Mouse (Mus musculus): ENCODE results near the gene Zfp993. TPM values are rescaled to one million over a fixed set of nuclear protein-coding genes. Genes with fewer than 3 reads are reported as not detected.
"Not testable (repeated sequence)": the region's sequence is repeated elsewhere in the genome, so short reads cannot be mapped to it uniquely, and the experiment has no call there.

Gene Zfp993
- 0.69 and 1.1 TPM in 2 replicates for polyA plus RNA-seq (2015; fragmentation: Nextera tagmentation; extraction: Ambion mirVana)

DNA sequence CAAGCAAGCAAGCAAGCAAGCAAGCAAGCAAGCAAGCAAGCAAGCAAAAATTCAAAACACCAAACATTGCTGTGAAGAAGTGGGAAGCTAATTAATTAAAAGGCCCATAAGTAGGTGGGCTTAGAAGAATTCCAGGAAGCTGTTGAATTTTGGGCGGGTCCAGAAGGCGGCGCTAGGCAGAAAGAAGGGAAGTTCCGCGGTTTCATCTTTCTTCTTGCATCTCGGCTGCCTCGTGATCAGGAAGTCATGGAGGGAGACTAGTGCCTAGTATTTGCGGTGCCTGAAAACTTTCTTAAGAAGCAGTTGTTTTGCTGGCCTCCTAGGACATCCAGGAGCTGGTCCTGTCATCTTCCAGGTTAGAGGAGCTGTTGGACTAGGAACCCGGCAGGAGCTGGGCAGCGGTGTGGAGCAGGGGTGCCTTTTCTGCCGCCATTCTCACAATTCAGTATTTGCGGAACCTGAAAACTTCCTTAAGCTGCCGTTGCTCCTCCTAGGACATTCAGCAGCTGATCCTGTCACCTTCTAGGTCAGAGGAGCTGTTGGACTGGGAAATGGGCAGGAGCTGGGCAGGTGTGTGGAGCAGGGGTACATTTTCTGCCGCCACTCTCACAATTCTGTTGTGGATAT is at the start of gene Zfp993:
Zfp993 (plus strand) TSS at position 188 of the 627 bp plus-strand sequence.
- H3K4me1 ChIP-seq (replicated peaks; ENCODE audit: control insufficient read depth, insufficient read depth, low read length); H3K27me3 ChIP-seq (ENCODE audit: control insufficient read depth, insufficient read depth, low read depth, low read length); H3K4me2 ChIP-seq (ENCODE audit: low read depth, low read length); H3K9me3 ChIP-seq (ENCODE audit: control insufficient read depth, low read length); ATAC-seq (ENCODE audit: low read depth); H3K4me3 ChIP-seq (ENCODE audit: low read length); H3K9ac ChIP-seq (ENCODE audit: low read length); H3K36me3 ChIP-seq (ENCODE audit: control insufficient read depth, insufficient read depth, low read length); H3K27ac ChIP-seq (ENCODE audit: low read length): not testable (repeated sequence)
- WGBS, result no CpG with 5 or more reads among the region's 14 CpGs

DNA sequence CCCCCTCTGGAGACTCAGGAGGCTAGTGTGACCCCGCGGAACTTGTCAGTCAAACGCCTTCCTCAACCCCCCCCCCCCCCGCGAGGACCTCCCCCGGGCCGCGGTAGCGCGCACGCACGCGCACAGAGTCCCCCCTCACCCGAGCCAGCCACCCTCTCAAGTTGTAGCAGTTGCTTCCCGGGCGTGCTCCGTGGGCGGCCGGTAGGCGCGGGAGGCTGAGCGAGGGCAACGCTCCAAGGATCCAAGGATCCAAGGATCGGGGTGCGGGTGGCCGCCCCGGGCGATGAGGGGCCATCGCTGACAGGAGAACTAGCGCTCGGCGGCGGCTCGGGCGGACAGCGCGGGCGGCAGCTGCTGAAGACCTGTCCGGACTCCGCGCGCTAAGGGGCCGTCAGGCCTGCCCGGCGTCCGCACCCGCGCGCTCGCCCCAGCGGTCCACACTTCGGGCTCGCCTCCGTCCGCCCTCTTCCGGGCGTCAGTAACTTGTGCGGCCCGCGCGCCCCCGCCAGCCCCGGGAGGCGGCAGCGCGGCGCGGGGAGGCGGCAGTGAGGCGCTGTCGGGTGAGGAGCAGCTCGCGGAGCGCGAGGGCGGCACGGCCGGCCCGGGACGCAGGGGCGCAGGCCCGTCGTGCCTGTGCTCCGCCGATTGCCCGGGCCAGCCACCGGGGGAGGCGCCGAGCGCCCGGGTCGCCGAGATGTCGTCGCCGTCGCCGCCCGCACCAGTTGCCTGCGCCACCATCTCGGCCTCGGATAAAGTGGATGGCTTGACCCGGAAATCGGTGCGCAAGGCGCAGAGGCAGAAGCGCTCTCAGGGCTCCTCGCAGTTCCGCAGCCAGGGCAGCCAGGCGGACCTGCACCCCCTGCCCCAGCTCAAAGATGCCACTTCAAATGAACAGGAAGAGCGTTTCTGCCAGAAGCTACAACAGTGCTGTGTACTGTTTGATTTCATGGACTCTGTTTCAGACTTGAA is 30.6 kb upstream of the Zfp993 start:
- H3K4me3 ChIP-seq (ENCODE audit: low read length); H3K36me3 ChIP-seq (ENCODE audit: control insufficient read depth, insufficient read depth, low read length); H3K27me3 ChIP-seq (ENCODE audit: control insufficient read depth, insufficient read depth, low read depth, low read length); H3K4me1 ChIP-seq (replicated peaks; ENCODE audit: control insufficient read depth, insufficient read depth, low read length); H3K4me2 ChIP-seq (ENCODE audit: low read depth, low read length); H3K9me3 ChIP-seq (ENCODE audit: control insufficient read depth, low read length); H3K9ac ChIP-seq (ENCODE audit: low read length); H3K27ac ChIP-seq (ENCODE audit: low read length): not testable (repeated sequence)
- WGBS, result 0% methylated on average over 7 of the region's 111 CpGs
- peak; percentile 52; the same call in 1 of the 2 replicates for ATAC-seq (ENCODE audit: low read depth)

DNA sequence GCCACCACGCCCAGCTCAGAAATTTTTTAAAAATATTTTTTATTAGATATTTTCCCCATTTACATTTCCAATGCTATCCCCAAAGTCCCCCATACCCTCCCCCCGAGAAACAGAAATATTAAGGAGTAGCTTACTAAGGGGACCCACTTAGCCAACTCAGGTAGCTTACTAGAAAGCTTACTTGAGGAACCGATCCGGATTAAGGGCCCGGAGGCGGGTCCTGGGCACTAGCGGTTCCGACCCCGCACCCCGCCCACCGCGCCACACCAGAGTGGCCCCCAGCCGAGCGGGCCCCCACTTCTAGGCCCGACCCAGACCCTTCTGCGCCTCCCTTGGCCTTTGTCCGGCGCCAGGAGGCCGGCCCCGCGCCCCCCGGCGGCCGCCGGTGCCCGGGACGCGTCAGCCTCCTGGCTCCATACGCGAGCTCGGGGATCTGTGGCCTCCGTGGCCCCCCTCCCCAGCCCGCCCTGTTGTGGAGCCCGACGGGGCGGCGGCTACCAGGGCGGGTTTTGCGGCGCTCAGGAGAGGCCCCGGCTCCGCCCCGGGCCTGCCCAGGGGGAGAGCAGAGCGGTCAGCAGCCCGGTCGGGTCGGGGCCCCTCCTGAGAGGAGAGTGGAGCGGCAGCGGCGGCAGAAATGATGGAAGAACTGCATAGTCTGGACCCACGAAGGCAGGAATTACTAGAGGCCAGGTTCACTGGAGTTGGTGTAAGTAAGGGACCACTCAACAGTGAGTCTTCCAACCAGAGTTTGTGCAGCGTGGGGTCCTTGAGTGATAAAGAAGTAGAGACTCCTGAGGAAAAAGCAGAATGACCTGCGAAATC is 7.0 kb upstream of the Zfp993 start:
- WGBS, result 4% methylated on average over 19 of the region's 53 CpGs
- H3K9ac ChIP-seq (ENCODE audit: low read length); H3K4me3 ChIP-seq (ENCODE audit: low read length); H3K4me1 ChIP-seq (replicated peaks; ENCODE audit: control insufficient read depth, insufficient read depth, low read length); H3K9me3 ChIP-seq (ENCODE audit: control insufficient read depth, low read length); H3K27ac ChIP-seq (ENCODE audit: low read length); H3K36me3 ChIP-seq (ENCODE audit: control insufficient read depth, insufficient read depth, low read length); H3K27me3 ChIP-seq (ENCODE audit: control insufficient read depth, insufficient read depth, low read depth, low read length): not testable (repeated sequence)
- H3K4me2 ChIP-seq (ENCODE audit: low read depth, low read length), result peak overlapping the region; percentile 32; the same call in 1 of the 2 replicates
- peak; percentile 80 for ATAC-seq (ENCODE audit: low read depth)

DNA sequence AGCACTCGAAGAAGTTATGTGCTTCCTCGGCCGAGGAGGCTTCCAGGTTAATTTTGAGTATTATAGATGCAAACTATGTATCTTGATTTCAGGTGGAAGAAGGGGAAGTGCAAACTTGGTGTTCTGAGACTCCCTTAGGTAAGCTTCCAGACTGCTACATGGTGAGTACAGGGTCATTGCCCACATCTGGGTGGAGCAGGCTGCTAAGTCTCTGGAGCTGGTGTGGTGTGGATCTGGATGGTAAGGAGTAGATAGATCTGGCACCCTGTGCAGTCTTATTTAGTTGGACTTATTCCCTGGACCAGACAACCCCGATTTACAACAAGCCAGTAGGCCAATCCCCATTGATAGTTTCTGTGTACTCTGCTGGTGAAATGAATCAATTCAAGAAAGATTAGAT is 33.6 kb downstream of the Zfp993 start:
- not testable (repeated sequence) for ATAC-seq (ENCODE audit: low read depth)

DNA sequence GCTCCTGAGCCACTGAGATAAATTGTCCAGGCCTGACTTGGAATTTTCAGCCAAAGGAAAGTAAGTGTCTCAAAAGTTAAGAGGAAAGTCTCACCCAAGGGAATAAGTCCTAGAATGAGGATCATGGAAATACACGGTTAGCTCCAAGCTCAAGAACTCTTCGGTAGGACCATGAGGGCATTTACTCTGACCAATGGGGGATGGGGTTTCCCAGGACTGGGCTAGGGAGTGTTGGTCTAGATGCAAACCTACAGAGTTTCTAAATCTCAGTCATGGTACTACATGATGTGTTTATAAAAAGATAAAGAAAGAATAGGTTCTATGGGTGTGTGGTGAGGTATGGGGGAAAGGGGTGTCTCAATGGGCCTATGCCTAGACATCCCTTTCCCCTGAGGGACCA is 38.9 kb downstream of the Zfp993 start:
- not testable (repeated sequence) for H3K27me3 ChIP-seq (ENCODE audit: control insufficient read depth, insufficient read depth, low read depth, low read length); H3K27ac ChIP-seq (ENCODE audit: low read length); H3K4me2 ChIP-seq (ENCODE audit: low read depth, low read length); H3K36me3 ChIP-seq (ENCODE audit: control insufficient read depth, insufficient read depth, low read length); H3K4me3 ChIP-seq (ENCODE audit: low read length); H3K9ac ChIP-seq (ENCODE audit: low read length); ATAC-seq (ENCODE audit: low read depth); H3K9me3 ChIP-seq (ENCODE audit: control insufficient read depth, low read length); H3K4me1 ChIP-seq (replicated peaks; ENCODE audit: control insufficient read depth, insufficient read depth, low read length)
- no CpG with 5 or more reads among the region's 2 CpGs for WGBS

More for the DNA sequence above, 33.6 kb downstream of the Zfp993 start:
- not testable (repeated sequence) for H3K9ac ChIP-seq (ENCODE audit: low read length); H3K4me3 ChIP-seq (ENCODE audit: low read length); H3K27me3 ChIP-seq (ENCODE audit: control insufficient read depth, insufficient read depth, low read depth, low read length); H3K9me3 ChIP-seq (ENCODE audit: control insufficient read depth, low read length); H3K4me2 ChIP-seq (ENCODE audit: low read depth, low read length); H3K36me3 ChIP-seq (ENCODE audit: control insufficient read depth, insufficient read depth, low read length); H3K4me1 ChIP-seq (replicated peaks; ENCODE audit: control insufficient read depth, insufficient read depth, low read length); H3K27ac ChIP-seq (ENCODE audit: low read length)
- WGBS, result no CpG with 5 or more reads among the region's 4 CpGs

DNA sequence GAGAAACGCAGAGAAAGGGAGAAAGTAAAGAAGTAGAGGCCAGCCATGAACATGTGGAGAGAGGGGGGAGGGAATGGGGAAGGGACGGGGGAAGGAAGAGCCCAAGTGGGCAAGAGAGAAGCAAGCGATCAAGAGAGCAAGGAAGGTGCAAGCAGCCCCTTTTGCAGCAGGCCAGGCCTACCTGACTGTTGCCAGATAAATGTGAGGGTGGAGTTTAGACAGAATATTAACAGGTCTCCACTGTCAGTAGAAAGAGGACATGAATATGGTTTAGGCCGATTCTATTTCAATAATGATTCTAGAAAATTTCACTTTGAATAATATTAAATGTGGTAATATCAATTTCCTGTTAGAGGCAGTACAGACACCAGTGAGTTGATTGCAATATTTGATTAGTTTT is 39.4 kb downstream of the Zfp993 start:
- not testable (repeated sequence) for H3K4me2 ChIP-seq (ENCODE audit: low read depth, low read length); H3K9ac ChIP-seq (ENCODE audit: low read length); ATAC-seq (ENCODE audit: low read depth); H3K27ac ChIP-seq (ENCODE audit: low read length); H3K4me3 ChIP-seq (ENCODE audit: low read length); H3K36me3 ChIP-seq (ENCODE audit: control insufficient read depth, insufficient read depth, low read length); H3K27me3 ChIP-seq (ENCODE audit: control insufficient read depth, insufficient read depth, low read depth, low read length); H3K4me1 ChIP-seq (replicated peaks; ENCODE audit: control insufficient read depth, insufficient read depth, low read length); H3K9me3 ChIP-seq (ENCODE audit: control insufficient read depth, low read length)
- WGBS, result 100% methylated on average over 1 of the region's 4 CpGs

DNA sequence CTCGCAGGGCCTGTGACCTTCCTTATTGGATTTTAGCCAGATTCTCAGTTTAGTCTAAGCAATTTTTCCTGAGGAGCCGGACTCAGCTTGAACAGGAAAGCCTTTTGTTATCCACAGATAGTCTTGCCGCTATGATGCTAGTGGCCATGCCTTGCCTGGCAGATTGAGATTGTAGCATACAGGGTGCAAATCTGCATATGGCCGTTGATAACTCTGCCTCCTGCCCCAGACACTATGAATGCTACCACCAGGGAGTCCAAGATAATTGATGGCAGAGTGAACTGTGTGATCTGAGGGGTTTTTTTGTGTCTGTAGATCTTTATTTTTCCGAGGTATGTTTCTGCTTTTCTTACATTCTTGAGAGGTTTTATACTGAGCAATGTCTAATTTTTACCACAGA is 39.9 kb downstream of the Zfp993 start:
- not testable (repeated sequence) for H3K9ac ChIP-seq (ENCODE audit: low read length); ATAC-seq (ENCODE audit: low read depth); H3K27ac ChIP-seq (ENCODE audit: low read length); H3K4me1 ChIP-seq (replicated peaks; ENCODE audit: control insufficient read depth, insufficient read depth, low read length); H3K27me3 ChIP-seq (ENCODE audit: control insufficient read depth, insufficient read depth, low read depth, low read length); H3K9me3 ChIP-seq (ENCODE audit: control insufficient read depth, low read length); H3K4me2 ChIP-seq (ENCODE audit: low read depth, low read length); H3K4me3 ChIP-seq (ENCODE audit: low read length); H3K36me3 ChIP-seq (ENCODE audit: control insufficient read depth, insufficient read depth, low read length)
- 63% methylated on average over 1 of the region's 5 CpGs for WGBS
